Mouse (Mus musculus): Measurements from ENCODE around the gene Sdr42e1.
A peak's percentile ranks its signal among the peaks of the same experiment; 100 is the strongest.

Sdr42e1 gene

DNA sequence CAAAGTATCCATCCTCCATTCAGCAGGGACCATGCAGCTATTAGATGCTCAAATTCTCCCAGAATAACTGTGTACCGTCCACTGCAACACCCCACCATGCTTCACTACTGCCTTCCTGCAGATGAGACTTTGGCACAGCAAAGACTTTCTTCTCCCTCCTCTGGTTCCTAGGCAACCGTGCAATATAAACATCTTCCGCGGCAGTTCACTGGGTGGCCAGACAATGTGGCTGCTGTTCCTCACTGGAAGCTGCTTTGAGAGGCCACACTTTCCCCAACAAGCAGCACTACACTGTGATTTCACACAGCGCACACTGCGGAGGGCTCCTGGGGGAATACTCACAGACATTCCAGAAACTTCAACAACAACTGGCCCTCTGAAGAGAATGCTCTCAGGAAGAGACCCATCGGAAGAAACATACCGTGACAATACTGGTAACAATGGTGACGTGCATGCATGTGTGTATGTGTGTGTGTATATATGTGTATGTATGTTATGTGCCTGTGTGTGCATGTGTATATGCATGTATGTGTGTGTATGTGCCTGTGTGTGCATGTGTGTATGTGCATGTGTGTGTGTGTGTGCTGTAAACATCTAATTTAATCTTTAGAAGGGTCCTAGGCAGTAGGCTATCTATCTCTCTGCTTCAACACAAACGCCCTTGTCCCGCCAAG is 13.0 kb downstream of the Sdr42e1 start:
- peak; percentile 18 for DNase-seq

DNA sequence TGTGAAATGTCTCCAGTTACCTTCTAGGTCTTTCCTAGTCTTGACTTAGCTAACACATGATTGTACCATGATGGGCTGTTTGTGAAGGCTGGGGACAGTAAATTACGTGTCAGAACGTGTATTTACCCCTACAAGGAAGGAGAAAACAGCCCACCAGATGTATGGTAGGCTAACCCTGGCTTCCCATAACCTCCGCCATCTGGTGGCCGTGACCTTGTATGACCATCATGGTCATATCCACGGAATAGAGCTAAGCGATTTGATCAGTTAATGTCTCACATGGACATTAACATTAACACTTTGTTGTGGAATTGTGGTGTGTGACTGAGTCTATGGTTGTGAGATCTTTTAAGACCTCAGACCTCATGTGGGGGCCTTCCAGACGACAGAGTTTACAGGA is 14.5 kb downstream of the Sdr42e1 start:
- DNase-seq = no peak

GRCm38 (mm10) chr8:117652318-117652717 is 21.2 kb downstream of the Sdr42e1 start:
- DNase-seq = no peak

DNA sequence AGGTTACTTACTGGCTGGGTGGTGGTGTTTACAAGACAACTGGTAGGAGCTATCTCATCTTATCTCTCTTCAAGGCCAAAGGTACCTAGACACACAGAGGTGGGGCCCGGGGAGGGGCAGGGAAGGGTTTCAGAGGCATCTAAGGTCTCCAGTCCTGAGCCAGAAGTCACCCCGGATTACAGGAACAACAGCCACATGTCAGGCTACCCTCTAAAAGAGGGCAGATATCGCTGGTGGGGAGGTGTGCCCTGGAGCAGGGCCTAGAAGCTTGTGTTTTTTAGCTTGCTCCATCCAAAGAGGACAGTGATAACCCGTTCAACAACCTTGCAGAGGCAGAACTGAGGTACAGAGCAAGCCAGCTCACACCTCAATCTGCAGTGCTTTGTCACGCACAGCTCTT is 27.0 kb downstream of the Sdr42e1 start:
- no peak for DNase-seq

GRCm38 (mm10) chr8:117646020-117646419 is 27.5 kb downstream of the Sdr42e1 start:
- DNase-seq = peak; percentile 26

- DNase-seq = no peak
Measured at GRCm38 (mm10) chr8:117645486-117645885, 28.0 kb downstream of the Sdr42e1 start.

DNA sequence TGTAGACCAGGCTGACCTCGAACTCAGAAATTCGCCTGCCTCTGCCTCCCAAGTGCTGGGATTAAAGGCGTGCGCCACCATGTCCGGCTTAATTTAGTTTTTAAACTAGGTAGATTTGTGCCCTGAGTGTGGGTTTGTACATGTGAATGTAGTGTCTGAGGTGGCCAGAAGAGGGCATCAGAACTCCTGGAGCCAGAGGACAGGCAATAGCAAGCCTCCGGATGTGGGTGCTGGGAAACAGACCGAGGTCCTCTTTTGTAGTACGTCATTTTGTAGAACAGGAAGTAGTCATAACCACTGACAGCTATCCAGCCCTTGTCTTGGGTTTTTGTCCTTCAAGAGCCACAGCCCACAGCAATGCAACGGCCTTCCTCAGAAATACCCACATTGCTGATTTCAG is 33.9 kb downstream of the Sdr42e1 start:
- no peak for DNase-seq

- no peak for DNase-seq
Measured at GRCm38 (mm10) chr8:117637462-117637861, 36.0 kb downstream of the Sdr42e1 start.

GRCm38 (mm10) chr8:117634406-117634805 is 39.1 kb downstream of the Sdr42e1 start:
- DNase-seq = no peak

DNA sequence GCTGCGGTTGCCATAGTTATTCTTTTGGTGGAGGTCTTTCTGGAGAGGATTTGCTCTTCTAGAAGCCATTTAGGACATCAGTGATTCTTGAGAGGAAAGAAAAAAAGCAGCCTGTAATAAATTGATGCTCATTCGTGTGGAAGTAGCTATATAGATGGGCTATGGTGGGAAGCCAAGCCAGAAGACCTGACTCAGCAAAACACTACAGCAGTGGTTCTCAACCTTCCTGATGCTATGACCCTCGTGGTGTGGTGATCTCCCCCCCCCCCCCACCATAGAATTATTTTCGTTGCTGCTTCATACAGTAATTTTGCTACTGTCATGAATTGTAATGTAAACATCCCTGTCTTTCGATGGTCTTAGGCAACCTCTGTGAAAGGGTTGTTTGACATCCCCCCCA is 41.0 kb downstream of the Sdr42e1 start:
- no peak for DNase-seq

DNA sequence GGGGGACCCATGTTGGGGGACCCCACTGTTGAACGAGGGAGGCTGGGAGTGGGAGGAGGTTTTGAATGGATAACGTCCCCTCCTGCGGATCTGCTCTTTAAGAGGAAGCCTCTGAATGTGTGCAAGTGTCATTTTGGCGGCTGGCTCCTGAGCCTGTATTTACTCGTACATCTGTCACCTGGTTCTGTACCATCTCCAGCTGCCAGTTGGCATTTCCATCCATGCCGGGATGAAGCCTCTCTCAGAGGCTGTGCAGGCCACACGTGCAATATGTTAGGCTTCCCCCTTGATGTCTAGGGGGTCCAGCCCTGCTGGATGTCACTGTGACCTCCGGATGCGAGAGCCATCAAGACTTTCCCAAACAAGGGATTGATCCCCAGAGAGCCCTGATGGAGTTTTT is 46.4 kb downstream of the Sdr42e1 start:
- DNase-seq = no peak

DNA sequence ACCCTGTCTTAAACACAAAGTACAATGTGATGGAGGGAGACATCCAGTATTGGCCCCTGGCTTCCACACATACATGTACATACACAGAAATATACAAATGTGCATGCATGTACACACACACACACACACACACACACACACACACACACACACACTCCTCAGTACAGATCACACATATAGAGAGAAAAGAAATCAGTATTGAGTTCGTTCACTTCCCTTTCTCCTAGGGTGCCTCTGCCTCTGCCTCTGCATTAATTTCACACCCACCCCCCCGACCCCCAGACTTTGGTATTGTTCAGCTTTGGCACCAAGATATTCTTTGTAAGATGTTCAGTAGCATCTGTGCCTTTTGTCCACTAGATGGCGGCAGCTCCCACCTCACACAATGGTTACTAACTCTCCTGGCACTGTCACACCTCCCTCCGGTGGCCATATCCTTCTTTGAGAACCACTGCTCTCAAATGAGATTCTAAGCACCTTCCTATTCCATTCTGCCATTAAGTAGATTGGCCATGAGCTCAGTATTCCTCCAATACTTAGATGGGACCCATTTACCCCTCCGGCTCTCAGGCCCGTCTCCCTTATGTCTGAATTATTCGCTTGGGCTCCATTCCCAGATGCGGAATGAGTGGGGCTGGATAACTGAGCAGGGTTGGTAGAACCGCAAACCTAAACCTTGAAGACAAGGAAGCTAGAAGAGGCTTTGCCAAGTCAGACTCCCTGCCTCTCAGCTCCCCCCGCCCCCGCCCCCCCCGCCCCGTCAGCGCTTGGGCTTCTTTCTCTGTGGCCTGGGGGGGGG is 47.2 kb downstream of the Sdr42e1 start:
- DNase-seq = peak; percentile 60

- no peak for DNase-seq
Measured at GRCm38 (mm10) chr8:117612861-117613260, 60.6 kb downstream of the Sdr42e1 start.
